ENCODE assay signal across 16 mouse cellular contexts in the genomic region with DNA sequence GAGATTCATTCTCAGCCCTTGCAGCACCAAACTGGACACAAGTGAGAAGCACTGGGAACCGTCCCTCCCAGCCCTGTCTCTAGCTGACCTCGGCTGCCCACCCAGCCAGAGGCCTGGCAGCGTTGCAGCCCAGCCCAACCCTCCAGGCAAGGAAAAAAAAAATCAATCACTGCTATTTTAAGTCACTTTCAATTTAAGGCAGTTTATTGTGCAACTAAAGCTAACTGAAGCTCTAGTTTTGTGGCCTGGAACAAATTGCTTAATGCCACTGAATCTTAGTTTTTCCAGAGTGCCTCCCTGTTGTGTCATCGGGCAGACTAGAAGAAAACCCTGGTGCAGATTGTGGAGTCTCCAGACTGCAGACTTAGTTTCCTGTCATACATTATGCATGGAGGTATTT. TPM values are rescaled to one million over a fixed set of nuclear protein-coding genes. Genes with fewer than 3 reads are reported as not detected.
DNase-seq lines count a peak whose midpoint lies in the region; ATAC-seq and TF ChIP-seq lines count a peak whose summit lies in the region.
"Had no signal": no experiment of that assay in that cellular context is flagged by ENCODE, and none has a peak within 500 bp of the region (broad histone marks: within the 10 kb centered on the region; RNA-seq: fewer than 3 reads in every experiment).

No protein-coding gene starts in this region.

- DNase-seq in adrenal gland, adult 2 months = peak; percentile 59
- no peak for DNase-seq in adrenal gland, adult 18-20 months (ENCODE audit: low spot score in 2 of 2)
- peak; percentile 14 for DNase-seq in midbrain, embryonic 11.5 days (ENCODE audit: low spot score, missing footprints)
- DNase-seq in ovary, postnatal 36 days (ENCODE audit: low spot score) = no peak
- DNase-seq in forebrain, postnatal 0 days = no peak
- DNase-seq: cerebellum, adult 8-10 months; right cerebral cortex, postnatal 4 days had no signal

- no peak overlapping the region for H3K4me2 ChIP-seq in midbrain, embryonic 11.5 days
- no peak overlapping the region for H3K4me2 ChIP-seq in midbrain, embryonic 16.5 days (ENCODE audit: low read length)
- H3K4me2 ChIP-seq in lung, embryonic 15.5 days = no peak overlapping the region
- no peak overlapping the region for H3K4me2 ChIP-seq in forebrain, postnatal 0 days (ENCODE audit: low read depth)
- H3K4me2 ChIP-seq: midbrain, embryonic 13.5 days had no signal

- 0 out of 2 replicates have a peak, but pooled peaks cover 2% of the 10 kb centered on the region for H3K4me1 ChIP-seq in midbrain, embryonic 11.5 days (ENCODE audit: control insufficient read depth, insufficient read depth, low read length)
- H3K4me1 ChIP-seq in midbrain, embryonic 16.5 days (ENCODE audit: control insufficient read depth, insufficient read depth, low read length) = no peaks in the 10 kb centered on the region
- peaks cover 20% of the 10 kb centered on the region for H3K4me1 ChIP-seq in lung, embryonic 15.5 days
- no peaks in the 10 kb centered on the region for H3K4me1 ChIP-seq in forebrain, postnatal 0 days (ENCODE audit: insufficient read depth)

- no peaks in the 10 kb centered on the region for H3K36me3 ChIP-seq in midbrain, embryonic 11.5 days (ENCODE audit: control insufficient read depth, insufficient read depth, low read length)
- H3K36me3 ChIP-seq in midbrain, embryonic 16.5 days (ENCODE audit: control insufficient read depth, insufficient read depth, low read length) = no peaks in the 10 kb centered on the region
- H3K36me3 ChIP-seq in lung, embryonic 15.5 days = no peaks in the 10 kb centered on the region
- no peaks in the 10 kb centered on the region for H3K36me3 ChIP-seq in forebrain, postnatal 0 days (ENCODE audit: insufficient read depth)
- H3K36me3 ChIP-seq: midbrain, embryonic 13.5 days had no signal

- TF ChIP-seq CTCF in forebrain, postnatal 0 days (IDR thresholded peaks at IDR 0.05; ENCODE audit: low read depth) = no peak

- ATAC-seq in midbrain, embryonic 11.5 days (ENCODE audit: low FRiP score) = no peak
- no peak for ATAC-seq in midbrain, embryonic 16.5 days
- ATAC-seq in lung, embryonic 15.5 days (ENCODE audit: borderline replicate concordance, extremely low read depth, low FRiP score, low TSS enrichment) = peak; percentile 77
- no peak for ATAC-seq in inflammation-experienced regulatory T-cells, adult 6 months
- ATAC-seq in forebrain, postnatal 0 days = no peak
- ATAC-seq: midbrain, embryonic 13.5 days had no signal

- 72% methylated on average over 4 of the region's 4 CpGs for WGBS in midbrain, embryonic 11.5 days
- WGBS in midbrain, embryonic 16.5 days = 69% methylated on average over 4 of the region's 4 CpGs
- 43% methylated on average over 4 of the region's 4 CpGs for WGBS in lung, embryonic 15.5 days
- WGBS in forebrain, postnatal 0 days = 55% methylated on average over 4 of the region's 4 CpGs

- no peak overlapping the region for H3K27ac ChIP-seq in midbrain, embryonic 11.5 days (ENCODE audit: low read depth, low read length)
- no peak overlapping the region for H3K27ac ChIP-seq in midbrain, embryonic 16.5 days (ENCODE audit: low read length)
- H3K27ac ChIP-seq in lung, embryonic 15.5 days = peak overlapping the region; percentile 54
- H3K27ac ChIP-seq in forebrain, postnatal 0 days (ENCODE audit: low read depth, low read length) = no peak overlapping the region
- H3K27ac ChIP-seq: midbrain, embryonic 13.5 days; stomach, postnatal 0 days had no signal

- H3K4me3 ChIP-seq in midbrain, embryonic 11.5 days (ENCODE audit: low read depth, low read length) = no peak overlapping the region
- no peak overlapping the region for H3K4me3 ChIP-seq in midbrain, embryonic 16.5 days (ENCODE audit: low read depth, low read length)
- H3K4me3 ChIP-seq in lung, embryonic 15.5 days = no peak overlapping the region
- no peak overlapping the region for H3K4me3 ChIP-seq in forebrain, postnatal 0 days (ENCODE audit: low read depth, low read length)
- H3K4me3 ChIP-seq: midbrain, embryonic 13.5 days had no signal

- H3K9me3 ChIP-seq in midbrain, embryonic 11.5 days (ENCODE audit: control insufficient read depth, low read length) = no peaks in the 10 kb centered on the region
- no peaks in the 10 kb centered on the region for H3K9me3 ChIP-seq in midbrain, embryonic 16.5 days (replicated peaks; ENCODE audit: control insufficient read depth, low read length, poor library complexity, severe bottlenecking)
- H3K9me3 ChIP-seq in lung, embryonic 15.5 days = no peaks in the 10 kb centered on the region
- H3K9me3 ChIP-seq in forebrain, postnatal 0 days (ENCODE audit: low read length) = no peaks in the 10 kb centered on the region
- H3K9me3 ChIP-seq: midbrain, embryonic 13.5 days had no signal

- H3K27me3 ChIP-seq in midbrain, embryonic 11.5 days (ENCODE audit: control insufficient read depth, insufficient read depth, low read length) = no peaks in the 10 kb centered on the region
- H3K27me3 ChIP-seq in midbrain, embryonic 16.5 days (ENCODE audit: control insufficient read depth, insufficient read depth, low read depth, low read length) = no peaks in the 10 kb centered on the region
- no peaks in the 10 kb centered on the region for H3K27me3 ChIP-seq in lung, embryonic 15.5 days
- H3K27me3 ChIP-seq in forebrain, postnatal 0 days (ENCODE audit: insufficient read depth, low read length) = no peaks in the 10 kb centered on the region
- H3K27me3 ChIP-seq: midbrain, embryonic 13.5 days had no signal

- H3K9ac ChIP-seq in midbrain, embryonic 11.5 days (ENCODE audit: low read length) = no peak overlapping the region
- H3K9ac ChIP-seq in midbrain, embryonic 16.5 days (ENCODE audit: low read depth, low read length) = no peak overlapping the region
- no peak overlapping the region for H3K9ac ChIP-seq in lung, embryonic 15.5 days
- H3K9ac ChIP-seq in forebrain, postnatal 0 days = no peak overlapping the region
- H3K9ac ChIP-seq: midbrain, embryonic 13.5 days had no signal

RNA-seq across cellular contexts. Expression of a gene that starts 17.0 kb away (rescaled TPM):
- not detected for total RNA-seq in adrenal gland, adult 2 months (2021)
- polyA plus RNA-seq in adrenal gland, adult 2 months (2012; rRNA removed) = not detected in 2 replicates
- total RNA-seq in adrenal gland, adult 18-20 months (2021) = not detected
- polyA plus RNA-seq in midbrain, embryonic 11.5 days (2014; fragmentation: Nextera tagmentation; extraction: Ambion mirVana) = 0.11 TPM in 1 of 2 replicates, not detected in the other
- polyA plus RNA-seq in midbrain, embryonic 16.5 days (2015; fragmentation: Nextera tagmentation; extraction: Ambion mirVana) = not detected in 2 replicates
- polyA plus RNA-seq in lung, embryonic 15.5 days (2015; fragmentation: Nextera tagmentation; extraction: Ambion mirVana) = 0.14 and 0.19 TPM in 2 replicates
- not detected for polyA plus RNA-seq in inflammation-experienced regulatory T-cells, adult 6 months (2017; shearing (Covaris generic))
- total RNA-seq in forebrain, postnatal 0 days (2014; rRNA removed) = not detected in 2 replicates
- 0.13 TPM in 1 of 2 replicates, not detected in the other for polyA plus RNA-seq in forebrain, postnatal 0 days (2015; fragmentation: Nextera tagmentation; extraction: Ambion mirVana)
- total RNA-seq: hematopoietic stem cell, adult 5-6 weeks; layer of hippocampus, adult 18-20 months; left cerebral cortex, postnatal 36 days; neutrophil, adult 5-6 weeks had no signal
- polyA plus RNA-seq: midbrain, embryonic 13.5 days had no signal

RNA-seq across cellular contexts. Expression of a gene that starts 43.8 kb away (rescaled TPM):
- 10 to 100 TPM in 1 of 2 experiments, 1 to 10 TPM in 1; 9.2 to 13.7 TPM for total RNA-seq in adrenal gland, adult 2 months (2021)
- 11.5 and 29.3 TPM in 2 replicates for polyA plus RNA-seq in adrenal gland, adult 2 months (2012; rRNA removed)
- total RNA-seq in adrenal gland, adult 18-20 months (2021) = 10 to 100 TPM in 1 of 2 experiments, 1 to 10 TPM in 1; 7.7 to 12.5 TPM
- polyA plus RNA-seq in midbrain, embryonic 11.5 days (2014; fragmentation: Nextera tagmentation; extraction: Ambion mirVana) = 23.2 and 26.0 TPM in 2 replicates
- 29.2 and 32.4 TPM in 2 replicates for polyA plus RNA-seq in midbrain, embryonic 16.5 days (2015; fragmentation: Nextera tagmentation; extraction: Ambion mirVana)
- polyA plus RNA-seq in lung, embryonic 15.5 days (2015; fragmentation: Nextera tagmentation; extraction: Ambion mirVana) = 13.0 and 13.6 TPM in 2 replicates
- 10 to 100 TPM in 1 of 3 experiments, 1 to 10 TPM in 2; 8.4 to 14.5 (median 9.5) TPM for polyA plus RNA-seq in inflammation-experienced regulatory T-cells, adult 6 months (2017; shearing (Covaris generic))
- 43.9 and 49.4 TPM in 2 replicates for total RNA-seq in forebrain, postnatal 0 days (2014; rRNA removed)
- 28.7 and 33.3 TPM in 2 replicates for polyA plus RNA-seq in forebrain, postnatal 0 days (2015; fragmentation: Nextera tagmentation; extraction: Ambion mirVana)

Comparison
In these comparisons a context has a peak if more than half of its experiments do, and no peak if none do; other contexts are left out.
1. DNase-seq: peak in adrenal gland, adult 2 months (single experiment) and midbrain, embryonic 11.5 days (single experiment); none in adrenal gland, adult 18-20 months (0 of 2), ovary, postnatal 36 days (single experiment) and forebrain, postnatal 0 days (single experiment).